Mouse (Mus musculus): ENCODE measurements at regions not wholly inside any gene's neighbourhood (a gene's known extent, or its start where the extent isn't known, plus 50 kb on each side); places are given as distances from the start of the nearest gene placed in this dataset.

DNA sequence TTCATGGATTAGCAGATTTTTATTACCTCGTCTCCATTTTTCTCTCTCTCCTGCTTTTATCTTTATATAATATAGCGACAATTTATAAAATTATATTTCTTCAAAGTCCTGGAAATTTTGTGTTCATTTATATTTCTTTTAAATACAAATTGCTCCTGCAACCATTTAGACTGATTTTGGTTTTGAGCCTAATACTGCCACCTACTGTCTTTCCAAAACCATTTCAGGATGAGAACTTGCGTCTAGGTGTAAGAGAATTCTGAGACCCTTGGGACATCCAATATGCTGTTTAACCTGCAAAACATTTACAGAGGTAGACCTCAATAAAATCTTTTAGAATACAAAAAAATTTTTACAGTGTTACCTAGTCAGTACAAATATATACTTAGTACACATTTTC lies 158.1 kb downstream of the Gm6377 start:
- peak; percentile 5 for DNase-seq (ENCODE audit: low read depth, low spot score)

DNA sequence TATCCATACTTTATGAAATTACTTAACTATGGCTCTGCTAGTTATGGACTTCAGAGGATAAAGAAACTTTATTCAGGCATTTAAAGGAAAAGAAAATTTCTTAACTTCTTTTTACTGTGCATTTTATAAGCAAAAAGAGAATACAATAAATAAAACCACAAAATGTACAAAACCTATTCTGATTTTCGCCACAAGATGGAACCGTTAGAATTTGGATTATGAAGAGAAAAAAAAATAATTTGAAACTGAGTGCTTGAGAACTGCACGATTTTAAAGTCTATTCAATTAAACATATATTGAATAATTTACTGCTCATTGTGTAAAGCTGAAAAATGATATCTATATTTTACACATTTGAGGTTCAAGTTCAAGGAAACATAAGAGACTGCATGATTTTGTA lies 196.4 kb downstream of the Gm6377 start:
- peak; percentile 1 for DNase-seq (ENCODE audit: low read depth, low spot score)

DNA sequence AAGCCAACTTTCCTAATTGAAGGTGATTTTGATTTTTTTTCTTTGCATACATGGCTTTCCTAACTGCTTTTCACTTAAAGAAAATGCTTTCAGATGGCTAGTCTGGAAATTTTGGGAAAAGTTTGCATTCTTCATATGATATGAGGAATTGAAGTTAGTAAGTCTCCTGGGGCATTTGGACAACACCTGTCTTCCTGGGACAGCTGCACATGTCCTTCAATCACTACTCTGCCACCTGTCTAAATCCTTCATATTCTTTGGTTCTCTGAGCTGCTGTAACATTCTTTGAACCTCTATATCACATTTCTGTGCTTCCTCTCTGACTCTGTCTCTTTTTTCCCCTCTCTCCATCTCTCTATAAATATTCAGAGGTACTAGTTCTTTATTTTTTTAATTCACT lies 246.4 kb downstream of the Gm6377 start:
- DNase-seq (ENCODE audit: low read depth, low spot score): no peak

All from brain, adult 2 months (tissue).